Mouse (Mus musculus): ENCODE measurements around the gene Fnbp4. TPM values are rescaled to one million over a fixed set of nuclear protein-coding genes. Genes with fewer than 3 reads are reported as not detected.

The Fnbp4 gene
- polyA plus RNA-seq (2017; shearing (Covaris generic)), result 90.5 TPM

GRCm38 (mm10) chr2:90745053-90745678 is at the start of gene Fnbp4:
Gene Fnbp4, plus strand, starts transcription at chr2:90745370.

GRCm38 (mm10) chr2:90782458-90782857 is 37.3 kb downstream of the Fnbp4 start, which contains the start of gene Agbl2:
Gene Agbl2, plus strand, starts transcription at chr2:90782727.

Other genes with a start within 250 kb of the Fnbp4 start
- gene Ptprj, start 164.7 kb upstream of the Fnbp4 start, polyA plus RNA-seq (2017; shearing (Covaris generic)), result 3.0 TPM
- 49.7 TPM for gene Nup160, start 68.2 kb upstream of the Fnbp4 start, polyA plus RNA-seq (2017; shearing (Covaris generic))
- gene Agbl2, start 37.4 kb downstream of the Fnbp4 start, polyA plus RNA-seq (2017; shearing (Covaris generic)), result not detected
- gene Mtch2, start 101.8 kb downstream of the Fnbp4 start, polyA plus RNA-seq (2017; shearing (Covaris generic)), result 151 TPM
- 2.3 TPM for gene C1qtnf4, start 140.5 kb downstream of the Fnbp4 start, polyA plus RNA-seq (2017; shearing (Covaris generic))
- gene Kbtbd4, start 159.4 kb downstream of the Fnbp4 start, polyA plus RNA-seq (2017; shearing (Covaris generic)), result 55.7 TPM
- 168 TPM for gene Ndufs3, start 159.5 kb downstream of the Fnbp4 start, polyA plus RNA-seq (2017; shearing (Covaris generic))
- 60.4 TPM for gene Celf1, start 195.0 kb downstream of the Fnbp4 start, polyA plus RNA-seq (2017; shearing (Covaris generic))